Mouse (Mus musculus) CH12F3 (cell line): Measurements from ENCODE around the gene Nfatc4.

Experiments
- in situ Hi-C: fragments of 300-500 bp; cut with MboI; formaldehyde crosslinking; loops from 2 replicates; pipeline ENCODE4 v1.14.3; 2020; ENCODE audit warnings: low sequenced_read_pairs

Nfatc4 gene

GRCm38 (mm10) chr14:55852646-55853551 lies 30.0 kb downstream of the Nfatc4 start:
- in situ Hi-C loops = no loop called here

DNA sequence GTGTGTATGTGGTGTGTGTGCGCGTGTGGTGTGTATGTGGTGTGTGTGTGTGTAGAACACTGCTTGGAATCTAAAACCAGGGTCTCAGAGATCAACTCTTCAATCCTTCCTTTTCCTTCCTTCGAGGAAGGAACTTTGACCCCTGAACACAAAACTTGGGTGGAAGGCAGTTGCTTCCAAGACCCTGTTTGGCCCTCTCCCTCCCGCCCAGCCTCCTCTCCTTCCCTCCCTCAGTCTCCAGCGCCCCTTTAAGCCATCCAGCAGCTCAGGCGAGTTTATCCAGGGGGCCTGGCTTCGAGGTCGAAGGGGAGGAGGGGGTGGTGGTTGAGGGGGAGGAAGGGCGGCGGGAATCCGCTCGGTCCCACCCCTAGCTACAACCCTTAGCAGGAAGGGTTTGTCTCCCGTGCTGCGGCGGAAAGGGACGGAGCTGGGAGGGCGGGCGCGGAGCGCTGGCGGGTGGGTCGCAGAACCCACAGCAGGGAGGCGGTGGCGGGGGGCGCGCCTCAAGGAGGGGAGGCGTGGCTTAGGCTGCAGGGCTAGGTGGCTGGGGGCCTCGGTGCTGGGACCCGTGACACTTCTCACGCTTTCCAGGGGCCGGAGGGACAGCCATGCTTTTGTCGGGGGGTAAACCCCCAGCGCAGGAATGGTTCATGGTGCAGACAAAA lies 30.8 kb downstream of the Nfatc4 start, which contains the start of gene Nynrin:
Gene Nynrin (plus strand): TSS at position 390 of the 665 bp plus-strand sequence.
- in situ Hi-C loops = no loop called here

DNA sequence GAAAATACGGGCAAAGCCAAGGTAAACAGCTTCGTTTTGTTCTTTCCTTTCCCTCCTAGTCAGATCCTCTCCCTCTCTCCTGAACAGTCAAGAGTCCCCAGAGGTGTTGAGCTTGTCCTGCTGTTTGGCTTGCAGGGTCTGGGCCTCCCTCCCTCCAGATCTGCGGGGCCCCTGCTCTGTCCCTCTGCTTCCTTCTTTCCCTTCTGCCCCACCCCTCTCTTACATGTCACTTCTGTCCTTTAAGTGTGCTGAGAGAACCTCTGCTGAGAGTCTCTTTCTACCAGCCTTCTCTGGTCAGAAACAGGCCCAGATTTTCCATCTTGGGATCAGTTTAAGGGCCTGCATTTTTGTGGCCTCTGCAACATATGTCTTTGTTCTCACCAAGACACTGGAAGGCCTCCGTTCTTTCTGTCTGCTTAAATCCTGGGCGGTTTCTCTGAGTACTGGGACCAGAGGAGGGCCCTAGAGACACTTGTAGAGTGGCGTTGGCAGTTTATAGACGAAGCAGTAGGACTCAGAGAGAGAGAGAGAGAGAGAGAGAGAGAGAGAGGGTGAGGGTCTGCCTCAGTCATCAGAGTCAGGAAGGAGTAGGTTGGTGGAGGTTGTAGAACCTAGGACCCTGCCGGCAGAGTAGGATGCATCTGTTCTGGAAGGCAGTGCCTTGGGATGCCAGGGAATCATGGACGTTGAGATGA lies 31.6 kb downstream of the Nfatc4 start:
- in situ Hi-C loops = no loop called here

DNA sequence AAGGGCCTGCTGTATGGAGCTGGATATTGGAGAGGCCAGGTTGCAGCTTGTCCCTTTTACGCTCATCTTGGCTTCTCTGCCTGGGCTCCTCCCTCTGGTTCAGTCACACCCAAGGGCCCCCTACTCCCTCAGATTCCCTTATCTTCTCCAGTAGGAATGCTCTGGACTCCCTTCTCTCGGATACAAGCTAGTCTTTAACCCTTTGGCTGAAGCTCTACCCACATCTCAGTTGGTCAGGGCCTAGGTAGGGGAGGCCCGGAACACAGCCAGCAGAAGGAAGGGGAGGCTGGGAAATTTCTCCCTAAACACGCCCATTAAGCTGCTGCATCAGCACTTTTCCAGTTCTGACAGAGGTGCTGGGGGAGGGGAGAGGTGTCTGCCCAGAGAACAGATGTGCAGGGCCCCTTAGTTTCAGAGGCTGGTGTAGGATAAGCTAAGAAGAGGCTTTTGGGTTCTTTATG lies 32.2 kb downstream of the Nfatc4 start:
- in situ Hi-C loops = no loop called here

- in situ Hi-C loops = no loop called here
Measured at GRCm38 (mm10) chr14:55857588-55857987, 34.6 kb downstream of the Nfatc4 start.

DNA sequence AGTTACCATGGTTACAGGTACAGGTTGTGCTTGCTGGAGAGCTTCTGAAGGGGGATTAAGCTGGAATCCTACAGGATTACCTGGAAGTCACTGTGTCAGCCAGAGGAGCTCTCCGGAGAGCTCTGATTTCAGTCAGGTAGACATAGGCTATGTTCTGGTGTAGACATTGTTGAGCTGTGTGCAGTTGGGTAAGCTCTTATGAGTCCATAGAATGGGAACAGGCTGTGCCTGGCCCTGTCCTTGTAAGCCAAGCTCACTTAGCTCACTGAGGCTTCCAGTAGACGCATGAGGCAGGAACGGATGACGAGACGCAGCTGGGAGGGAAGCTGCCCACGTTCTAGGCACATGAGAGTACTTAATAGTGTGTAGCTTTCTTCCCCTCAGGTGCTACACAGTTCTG lies 39.2 kb downstream of the Nfatc4 start:
- in situ Hi-C loops = no loop called here

GRCm38 (mm10) chr14:55862970-55863369 lies 40.0 kb downstream of the Nfatc4 start:
- in situ Hi-C loops = no loop called here

- in situ Hi-C loops = no loop called here
Measured at GRCm38 (mm10) chr14:55863773-55864172, 40.8 kb downstream of the Nfatc4 start.

GRCm38 (mm10) chr14:55866962-55867361 lies 44.0 kb downstream of the Nfatc4 start:
- in situ Hi-C loops = no loop called here

DNA sequence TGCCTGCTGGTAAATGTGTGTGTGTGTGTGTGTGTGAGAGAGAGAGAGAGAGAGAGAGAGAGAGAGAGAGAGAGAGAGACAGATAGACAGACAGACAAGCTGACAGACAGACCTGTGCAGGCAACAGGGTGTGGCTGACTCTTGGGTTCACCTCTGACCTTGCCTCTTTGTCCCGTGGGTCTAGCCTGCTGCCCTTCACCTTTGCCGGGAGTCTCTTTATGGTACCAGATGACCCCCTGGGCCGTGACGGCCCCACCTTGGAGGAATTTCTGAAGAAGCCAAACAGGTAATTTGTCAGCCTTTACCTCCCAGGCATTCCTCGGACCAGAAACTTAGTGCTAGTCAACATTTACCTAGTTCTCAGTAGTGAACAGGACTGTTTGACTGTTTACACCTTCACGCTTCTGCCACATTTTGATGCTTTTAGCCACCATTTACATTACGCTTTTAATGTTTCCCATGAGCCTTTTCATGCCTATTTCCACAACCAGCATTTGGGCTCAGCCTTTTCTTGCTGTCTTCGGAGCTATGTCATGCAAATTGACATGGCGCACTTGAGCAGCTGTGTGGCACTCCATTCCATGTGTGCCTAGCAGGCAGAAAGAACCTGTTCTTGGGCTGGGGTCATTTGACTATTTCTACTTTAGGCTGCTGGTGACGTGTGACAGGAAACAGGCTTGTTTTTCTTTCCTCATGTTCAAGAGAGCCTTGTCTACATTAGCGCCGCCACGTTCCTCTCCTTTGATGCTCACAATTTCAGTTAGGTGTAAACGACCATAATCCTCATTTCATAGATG lies 45.5 kb downstream of the Nfatc4 start:
- in situ Hi-C loops = no loop called here

DNA sequence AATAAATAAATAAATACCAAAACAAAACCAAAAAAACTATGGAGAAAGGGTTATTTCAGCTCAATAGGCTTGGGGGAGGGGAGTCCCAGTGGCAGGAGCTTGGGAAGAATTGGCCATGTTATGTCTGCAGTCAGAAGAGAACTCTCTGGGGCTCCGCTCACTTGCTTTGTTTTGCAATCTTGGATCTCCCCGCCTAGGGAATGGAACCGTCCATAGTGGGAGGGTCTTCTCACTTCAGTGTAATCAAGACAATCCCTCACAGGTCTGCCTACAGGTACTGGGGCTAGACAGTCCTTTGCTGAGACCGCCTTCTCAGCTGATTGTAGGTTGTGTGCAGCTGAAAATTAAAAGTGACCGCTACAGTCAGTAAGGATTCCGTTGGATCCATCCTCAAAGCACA lies 46.6 kb downstream of the Nfatc4 start:
- in situ Hi-C loops = no loop called here

- in situ Hi-C loops = no loop called here
Measured at GRCm38 (mm10) chr14:55872039-55872438, 49.1 kb downstream of the Nfatc4 start.

DNA sequence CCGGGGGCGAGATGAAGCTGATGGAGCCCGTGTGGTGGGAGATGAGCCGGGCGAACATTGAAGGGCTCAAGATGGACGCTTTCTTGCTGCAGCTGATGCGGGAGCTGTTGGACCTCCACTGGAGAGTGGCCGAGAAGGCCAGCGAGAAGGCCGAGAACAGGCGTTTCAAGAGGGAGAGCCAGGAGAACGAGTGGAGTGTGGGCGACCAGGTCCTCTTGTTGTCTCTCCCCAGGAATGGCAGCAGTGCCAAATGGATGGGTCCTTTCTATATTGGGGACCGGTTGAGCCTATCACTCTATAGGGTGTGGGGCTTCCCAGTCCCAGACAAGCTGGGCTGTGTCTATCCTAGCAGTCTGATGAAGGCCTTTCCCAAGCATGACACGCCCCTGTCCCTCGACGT lies 49.6 kb downstream of the Nfatc4 start:
- in situ Hi-C loops = no loop called here

- in situ Hi-C loops = no loop called here
Measured at GRCm38 (mm10) chr14:55873242-55873713, 50.3 kb downstream of the Nfatc4 start.

- in situ Hi-C loops = no loop called here
Measured at GRCm38 (mm10) chr14:55873714-55874683, 51.1 kb downstream of the Nfatc4 start.

DNA sequence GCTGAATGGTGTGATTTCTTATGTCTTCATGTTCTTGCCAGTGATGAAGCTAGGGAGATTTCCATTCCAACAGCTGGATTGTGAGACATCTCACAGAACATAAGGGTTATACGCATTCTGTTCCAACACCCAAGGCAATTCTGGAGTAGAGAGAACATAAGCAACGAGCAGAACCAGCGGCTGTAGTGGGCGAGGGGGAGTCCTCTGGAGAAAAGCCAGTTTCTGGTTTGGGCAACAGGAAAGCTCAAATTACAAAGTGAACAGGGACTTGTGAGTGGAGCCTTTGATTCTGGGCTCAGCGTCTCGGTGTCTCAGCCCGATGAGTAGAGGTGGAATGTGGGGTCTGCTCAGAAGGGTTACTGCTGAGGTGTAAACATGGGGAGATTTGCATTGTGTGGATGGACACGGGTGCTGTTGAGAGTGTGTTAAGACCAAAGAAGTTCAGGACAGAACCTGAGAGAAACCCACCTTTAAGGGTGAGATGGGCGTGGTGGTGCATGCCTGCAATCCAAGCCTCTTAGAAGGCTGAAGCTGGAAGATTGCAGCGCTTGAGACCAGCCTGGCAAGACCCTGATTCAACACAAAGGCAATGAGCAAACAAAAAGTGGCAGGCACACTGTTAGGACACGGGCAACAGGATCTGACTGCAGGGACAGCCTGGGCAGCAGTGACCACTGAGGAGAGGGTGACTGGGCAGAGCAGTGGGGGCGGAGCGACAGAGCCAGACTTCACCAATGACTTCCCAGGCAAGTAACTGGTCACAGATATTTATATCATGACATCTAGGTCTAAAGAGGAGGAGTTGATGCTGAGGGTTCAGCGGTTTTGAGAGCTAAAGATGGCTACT lies 54.7 kb downstream of the Nfatc4 start:
- in situ Hi-C loops = loop anchor here (5.0 kb wide), 1 partner anchor 40 kb away; no protein-coding TSS in a partner anchor

DNA sequence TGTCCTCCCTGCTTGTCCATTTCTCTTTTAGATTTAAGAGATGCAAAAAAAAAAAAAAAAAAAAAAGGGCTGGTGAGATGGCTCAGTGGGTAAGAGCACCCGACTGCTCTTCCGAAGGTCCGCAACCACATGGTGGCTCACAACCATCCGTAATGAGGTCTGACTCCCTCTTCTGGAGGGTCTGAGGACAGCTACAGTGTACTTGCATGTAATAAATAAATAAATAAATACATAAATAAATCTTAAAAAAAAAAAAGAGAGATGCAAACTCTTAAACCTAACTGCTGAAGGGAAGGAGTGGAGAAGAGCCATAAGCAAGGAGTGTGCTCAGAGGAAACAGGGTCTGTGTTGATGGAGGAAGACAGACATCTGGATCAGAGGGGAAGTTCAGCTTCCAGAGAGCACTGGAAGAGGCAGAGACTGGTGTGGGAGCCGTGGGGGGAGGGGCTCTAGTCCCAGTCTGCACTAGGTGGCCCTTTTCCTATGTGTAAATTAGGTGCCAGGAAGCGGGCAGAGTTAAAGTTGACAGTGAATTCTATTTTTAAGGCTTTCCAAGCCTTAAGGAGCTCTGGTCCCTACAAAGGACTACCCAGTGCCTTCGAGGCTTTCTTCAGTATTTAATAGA lies 55.5 kb downstream of the Nfatc4 start:
- in situ Hi-C loops = loop anchor here (5.0 kb wide), 1 partner anchor 39 kb away; no protein-coding TSS in a partner anchor

- in situ Hi-C loops = loop anchor here (5.0 kb wide), 1 partner anchor 38 kb away; no protein-coding TSS in a partner anchor
Measured at GRCm38 (mm10) chr14:55879623-55880022, 56.7 kb downstream of the Nfatc4 start.
